Mouse (Mus musculus): ENCODE results near the gene Calhm3. TPM values are rescaled to one million over a fixed set of nuclear protein-coding genes. Genes with fewer than 3 reads are reported as not detected.
"Not testable (repeated sequence)": the region's sequence is repeated elsewhere in the genome, so short reads cannot be mapped to it uniquely, and the experiment has no call there.

Calhm3 gene
- total RNA-seq, 1 experiment from 2014 or later = not detected

GRCm38 (mm10) chr19:47167617-47168214, 10.2 kb upstream of the Calhm3 start:
- DNase-seq = no peak

- DNase-seq = no peak
These were observed 9.2 kb upstream of the Calhm3 start for GRCm38 (mm10) chr19:47166758-47167157.

- DNase-seq = no peak
These were observed 5.7 kb upstream of the Calhm3 start for GRCm38 (mm10) chr19:47163176-47163744.

DNA sequence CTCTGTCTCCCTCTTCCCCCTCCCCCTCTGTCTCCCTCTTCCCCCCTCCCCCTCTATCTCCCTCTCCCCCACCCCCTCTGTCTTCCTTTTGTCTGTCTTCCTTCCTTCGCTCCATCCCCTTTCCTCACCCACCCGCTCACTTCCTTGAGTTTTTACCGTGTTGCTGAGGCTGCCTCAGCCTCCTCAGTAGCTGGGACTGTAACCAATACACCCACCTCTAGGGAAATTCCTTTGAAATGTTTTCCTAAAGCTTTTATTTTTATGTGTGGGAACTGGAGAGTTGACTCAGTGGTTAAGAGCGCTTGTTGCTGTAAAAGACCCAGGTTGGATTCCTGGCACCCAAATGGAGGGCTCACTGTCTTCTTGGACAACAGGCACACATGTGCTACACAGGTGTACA, 4.1 kb upstream of the Calhm3 start:
- no peak for DNase-seq

DNA sequence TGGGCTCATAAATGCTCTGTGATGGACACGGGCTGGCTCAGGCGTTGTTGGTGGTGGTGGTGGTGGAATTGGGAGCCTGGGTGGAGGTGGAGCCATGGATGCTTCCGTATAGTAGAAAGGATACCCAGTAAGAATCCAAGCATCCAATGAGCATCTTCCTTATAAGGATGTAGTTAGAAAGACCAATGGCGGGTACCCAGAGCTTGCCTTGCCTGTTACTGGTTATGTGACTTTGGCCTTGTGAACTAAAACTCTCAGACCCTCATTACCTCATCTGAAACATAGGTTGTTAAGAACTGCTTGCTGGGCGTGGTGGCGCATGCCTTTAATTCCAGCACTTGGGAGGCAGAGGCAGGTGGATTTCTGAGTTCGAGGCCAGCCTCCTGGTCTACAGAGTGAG, 3.8 kb downstream of the Calhm3 start:
- DNase-seq = no peak

GRCm38 (mm10) chr19:47152062-47152369, 5.5 kb downstream of the Calhm3 start:
- no peak for DNase-seq

GRCm38 (mm10) chr19:47151332-47152061, 6.1 kb downstream of the Calhm3 start:
- DNase-seq = no peak

- no peak for DNase-seq
These were observed 7.7 kb downstream of the Calhm3 start for GRCm38 (mm10) chr19:47149854-47150253.

GRCm38 (mm10) chr19:47148267-47148847, 9.2 kb downstream of the Calhm3 start:
- DNase-seq = no peak

- DNase-seq = no peak
These were observed 13.4 kb downstream of the Calhm3 start, which contains the start of gene Calhm1 for GRCm38 (mm10) chr19:47144154-47144553. Gene Calhm1, minus strand, starts transcription at chr19:47144254.

- no peak for DNase-seq
These were observed 15.1 kb downstream of the Calhm3 start for GRCm38 (mm10) chr19:47142438-47142837.

DNA sequence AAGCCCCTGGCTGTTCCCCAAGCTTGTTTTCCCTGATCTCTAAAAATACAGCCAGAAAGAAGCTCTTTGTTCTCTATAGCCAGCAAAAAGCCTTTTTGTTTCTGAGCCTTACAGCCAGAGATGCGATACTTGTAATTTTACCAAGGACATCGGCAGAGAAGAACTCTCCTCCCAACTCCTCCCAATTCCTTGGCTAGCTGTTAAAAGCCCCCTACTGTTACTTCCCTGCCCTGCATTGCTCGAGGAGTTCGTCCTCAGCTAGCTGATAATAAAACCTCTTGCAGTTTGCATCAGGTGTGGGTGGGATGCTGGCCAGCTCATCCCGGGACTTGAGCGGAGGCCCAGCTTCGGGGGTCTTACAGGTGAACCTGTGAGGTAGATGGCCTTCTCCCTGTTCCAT, 18.0 kb downstream of the Calhm3 start:
- not testable (repeated sequence) for DNase-seq

DNA sequence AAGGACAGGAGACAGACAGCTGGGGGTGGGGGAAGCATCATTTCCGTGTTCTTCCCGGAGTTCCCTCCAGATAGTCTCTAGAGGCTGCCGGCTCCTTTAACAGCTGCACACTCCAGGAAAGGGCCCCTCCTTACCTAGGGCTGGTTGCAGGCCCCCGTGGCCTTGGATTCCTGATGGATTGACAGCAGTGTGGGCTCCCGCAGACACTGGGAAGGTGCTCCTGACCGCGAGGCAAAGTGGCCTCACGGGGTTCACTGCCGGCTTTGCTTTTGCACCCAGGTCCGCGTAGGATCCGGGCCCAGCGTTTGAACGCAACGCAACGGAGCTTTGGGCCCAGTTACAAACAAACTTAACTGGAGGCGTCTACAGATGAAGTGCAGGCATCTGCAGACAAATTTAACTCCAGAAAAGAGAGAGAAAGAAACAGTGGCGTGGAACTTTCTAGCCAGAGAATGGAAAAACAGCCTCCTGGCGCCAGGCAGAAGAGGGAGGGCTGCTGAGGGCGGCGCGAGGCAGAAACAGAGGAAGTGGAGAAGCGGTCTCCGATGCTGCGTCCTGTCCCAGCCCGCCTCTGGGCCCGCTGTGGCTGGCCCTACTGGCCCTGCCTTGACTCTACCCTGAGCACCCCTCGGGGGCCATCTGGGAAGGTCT, 19.7 kb downstream of the Calhm3 start, which contains the start of gene Calhm2:
TSS of gene Calhm2 (minus strand) at position 524 of the 651 bp plus-strand sequence.
- peak; percentile 52 for DNase-seq

- peak; percentile 57 for DNase-seq
These were observed 20.4 kb downstream of the Calhm3 start for GRCm38 (mm10) chr19:47137051-47137581.

- no peak for DNase-seq
These were observed 21.4 kb downstream of the Calhm3 start for GRCm38 (mm10) chr19:47136170-47136569.

DNA sequence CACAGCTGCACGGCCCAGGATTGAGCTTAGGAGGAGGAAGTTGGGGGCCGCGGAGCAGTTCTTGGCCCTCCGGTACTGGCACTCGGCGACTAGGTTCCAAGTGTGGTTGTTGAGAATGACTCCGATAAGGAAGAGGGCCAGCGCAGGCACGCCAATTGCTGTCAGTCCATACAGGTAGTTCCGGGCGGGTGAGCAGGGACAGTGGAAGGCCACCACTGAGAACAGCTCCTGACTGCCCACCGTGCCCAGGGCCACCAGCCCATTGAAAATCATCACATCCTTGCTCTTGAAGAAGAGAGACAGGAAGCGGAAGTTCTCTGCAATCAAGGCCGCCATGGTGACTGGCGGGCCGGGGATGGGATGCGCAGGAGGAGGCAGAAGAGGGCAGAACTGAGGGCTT, 22.0 kb downstream of the Calhm3 start:
- no peak for DNase-seq

DNA sequence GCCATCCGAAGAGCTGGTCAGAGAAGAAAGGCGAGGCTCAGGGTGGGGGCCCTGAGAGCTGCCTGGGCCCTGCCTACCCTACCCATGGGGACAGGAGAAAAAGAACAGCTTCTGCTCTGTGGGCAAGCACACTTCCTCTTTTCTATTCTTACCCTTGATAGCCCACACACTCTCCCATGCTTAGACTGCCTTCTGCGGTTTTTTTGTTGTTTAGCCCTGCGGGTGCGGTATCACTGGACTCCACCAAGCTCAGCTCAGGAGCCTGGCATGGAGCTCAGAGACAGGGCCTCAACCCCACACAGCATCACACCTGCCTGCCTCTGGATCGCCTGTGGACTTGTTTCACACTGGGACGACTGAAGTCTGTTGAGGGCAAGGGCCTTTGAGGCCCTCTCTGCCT, 24.4 kb downstream of the Calhm3 start:
- DNase-seq = no peak

- no peak for DNase-seq
These were observed 26.9 kb downstream of the Calhm3 start for GRCm38 (mm10) chr19:47130551-47131125.

DNA sequence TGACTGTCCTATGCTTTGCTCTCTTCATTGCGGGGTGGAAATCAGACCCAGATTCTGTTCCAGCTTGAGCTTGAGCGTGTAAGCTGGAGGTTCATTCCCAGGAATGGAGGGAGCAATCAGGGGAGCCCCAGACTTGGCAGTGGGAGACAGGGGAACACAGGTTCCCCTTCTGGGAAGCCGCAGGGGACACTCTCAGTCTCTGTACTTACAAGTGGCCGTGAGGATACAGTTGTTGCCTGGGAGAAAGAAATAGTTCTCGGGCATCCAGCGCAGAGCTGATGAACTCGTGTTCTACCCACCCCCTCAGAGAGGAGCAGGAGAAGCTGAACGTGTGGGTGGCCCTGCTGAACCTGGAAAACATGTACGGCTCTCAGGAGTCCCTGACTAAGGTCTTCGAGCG, 28.7 kb downstream of the Calhm3 start:
- DNase-seq = no peak

GRCm38 (mm10) chr19:47128164-47128563, 29.4 kb downstream of the Calhm3 start:
- DNase-seq = no peak

DNA sequence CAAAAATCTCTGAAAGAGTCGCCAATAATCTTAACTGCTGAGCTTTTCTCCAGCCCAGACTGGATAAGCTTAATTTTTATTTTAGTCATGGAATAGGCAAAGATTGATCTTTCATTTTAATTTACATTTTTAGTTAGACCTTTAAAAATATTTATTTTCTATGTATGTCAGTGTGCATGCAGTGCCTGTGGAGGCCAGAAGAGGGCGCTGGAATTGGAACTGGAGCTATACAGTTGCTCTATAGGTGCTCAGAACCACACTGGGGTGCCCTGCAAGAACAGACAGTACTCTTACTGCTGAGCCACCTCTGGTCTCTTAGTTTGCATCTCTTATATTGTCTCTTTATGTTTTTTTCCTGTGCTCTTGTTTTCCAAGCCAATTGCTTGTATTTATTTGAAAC, 34.8 kb downstream of the Calhm3 start:
- DNase-seq = peak; percentile 27

DNA sequence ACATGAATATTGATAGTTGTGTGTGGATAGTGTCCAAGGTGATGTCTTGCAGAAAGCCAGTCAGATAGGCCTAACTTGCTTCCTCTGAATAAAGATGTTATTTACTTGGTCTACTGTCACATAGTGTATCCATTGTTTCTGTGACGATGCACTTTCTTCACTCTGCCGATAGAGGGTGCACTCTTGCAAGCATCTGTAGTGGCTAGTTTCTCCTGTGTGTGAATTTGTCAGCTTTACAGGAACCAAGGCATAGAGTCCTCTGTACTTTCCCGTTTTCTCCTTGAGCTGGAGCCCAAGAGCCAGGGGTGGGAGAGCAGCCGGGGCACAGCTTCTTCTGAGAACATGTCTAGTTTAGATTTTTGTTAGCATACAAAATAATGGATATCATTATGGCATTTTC, 36.5 kb downstream of the Calhm3 start:
- no peak for DNase-seq

Data from adrenal gland, postnatal 25 days (tissue).